ENCODE assay signal across 1 mouse cellular context in the genomic region with DNA sequence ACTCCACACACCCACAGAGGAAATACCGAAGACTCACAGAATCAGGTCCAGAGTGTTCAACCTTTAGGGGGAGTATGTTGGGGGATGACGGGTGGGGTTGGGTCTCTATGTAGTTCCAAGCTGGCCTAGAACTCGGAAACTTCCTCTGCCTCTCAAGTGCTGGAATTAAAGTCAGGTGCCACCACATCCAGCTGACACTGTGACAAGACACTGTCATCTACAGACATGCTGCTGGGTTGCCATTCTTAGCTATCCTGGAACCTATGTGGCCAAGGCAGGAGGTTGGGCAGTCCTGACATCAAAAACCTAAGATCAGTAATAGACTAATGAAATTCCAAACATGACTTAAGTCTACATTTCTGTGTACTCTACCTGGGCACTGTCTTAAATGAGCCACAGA.
TF ChIP-seq lines count a peak whose summit lies in the region.

No protein-coding gene starts in this region.

TF ChIP-seq in MEL, 35 proteins besides CTCF, POLR2A, EP300 and RAD21:
- TF ChIP-seq POLR2AphosphoS2 (IDR thresholded peaks at IDR 0.05; ENCODE audit: low read length), result no peak
- no peak for TF ChIP-seq RCOR1 (IDR thresholded peaks at IDR 0.05; ENCODE audit: low read depth, low read length)
- no peak for TF ChIP-seq MAFK (IDR thresholded peaks at IDR 0.05; ENCODE audit: borderline replicate concordance, low read depth, low read length)
